Mouse (Mus musculus) gonadal fat pad, adult 2 months (tissue): ENCODE measurements around the gene Vps26c. TPM values are rescaled to one million over a fixed set of nuclear protein-coding genes. Genes with fewer than 3 reads are reported as not detected.
"Not testable (repeated sequence)": the region's sequence is repeated elsewhere in the genome, so short reads cannot be mapped to it uniquely, and the experiment has no call there.

Source experiments
- DNase-seq: peaks from one replicate; pipeline ENCODE4 v3.0.0-alpha.2; 2012; ENCODE audit warnings: low read depth
- polyA plus RNA-seq: library from polyadenylated mRNA; depleted of rRNA; stranded (reverse); fragments of >200 nt; gene quantifications from 2 replicates; pipeline ENCODE4 v1.2.3, GENCODE M21; 2012

Vps26c gene
- polyA plus RNA-seq, 1 experiment = 53.4 TPM

- DNase-seq = no peak
Observed at GRCm38 (mm10) chr16:94545781-94546562, 19.3 kb upstream of the Vps26c start.

GRCm38 (mm10) chr16:94544540-94545105 lies 18.0 kb upstream of the Vps26c start:
- DNase-seq = no peak

- DNase-seq = no peak
Observed at GRCm38 (mm10) chr16:94542898-94543297, 16.3 kb upstream of the Vps26c start.

- DNase-seq = no peak
Observed at GRCm38 (mm10) chr16:94540140-94540539, 13.5 kb upstream of the Vps26c start.

- no peak for DNase-seq
Observed at GRCm38 (mm10) chr16:94537159-94537527, 10.5 kb upstream of the Vps26c start.

- no peak for DNase-seq
Observed at GRCm38 (mm10) chr16:94536417-94537158, 10.0 kb upstream of the Vps26c start.

- DNase-seq = no peak
Observed at GRCm38 (mm10) chr16:94535716-94536115, 9.1 kb upstream of the Vps26c start.

GRCm38 (mm10) chr16:94533679-94534078 lies 7.0 kb upstream of the Vps26c start:
- DNase-seq = no peak

DNA sequence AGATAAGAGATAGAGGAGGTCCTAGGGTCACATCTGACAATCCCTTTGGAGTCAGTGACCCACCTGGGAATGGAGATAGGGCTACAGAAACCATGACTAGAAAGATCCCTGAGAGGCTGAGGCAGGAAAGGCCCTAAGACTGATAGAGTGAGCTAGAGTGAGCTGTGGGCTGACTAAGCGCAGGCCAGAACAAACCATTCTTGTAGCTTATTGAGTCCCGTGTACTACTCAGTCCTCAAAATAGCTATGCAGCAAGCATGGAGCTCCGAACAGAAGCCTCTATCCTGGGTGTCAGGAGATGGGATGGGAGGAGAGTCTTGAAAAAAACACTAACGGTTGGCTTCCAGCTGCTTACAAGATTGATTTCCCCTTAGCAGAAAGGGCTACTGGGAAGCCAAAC lies 4.6 kb upstream of the Vps26c start:
- no peak for DNase-seq

DNA sequence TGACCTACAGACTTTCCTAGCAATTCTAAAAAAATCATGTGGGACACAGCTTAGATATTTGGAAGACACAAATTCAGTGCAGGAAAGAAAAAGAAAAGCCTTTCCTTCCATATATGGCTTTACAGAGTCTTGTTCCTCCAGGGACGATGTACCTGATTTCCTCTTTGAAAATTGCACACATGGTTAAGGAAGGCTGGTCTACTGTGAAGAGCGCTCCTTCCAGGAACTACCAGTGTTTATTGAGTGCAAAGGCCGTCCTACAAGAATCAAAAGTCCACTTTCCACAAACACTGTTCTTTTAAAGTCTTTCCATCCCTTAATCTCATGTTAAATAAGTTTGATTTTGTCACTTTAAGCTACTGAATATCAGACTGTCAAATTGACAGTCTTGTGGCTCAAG lies 916 bp upstream of the Vps26c start:
- no peak for DNase-seq

GRCm38 (mm10) chr16:94527152-94527534 lies 513 bp upstream of the Vps26c start:
- no peak for DNase-seq

GRCm38 (mm10) chr16:94525955-94526343 lies 681 bp downstream of the Vps26c start:
- no peak for DNase-seq

GRCm38 (mm10) chr16:94524691-94525090 lies 1.9 kb downstream of the Vps26c start:
- DNase-seq = no peak

GRCm38 (mm10) chr16:94523594-94524377 lies 2.8 kb downstream of the Vps26c start:
- no peak for DNase-seq

DNA sequence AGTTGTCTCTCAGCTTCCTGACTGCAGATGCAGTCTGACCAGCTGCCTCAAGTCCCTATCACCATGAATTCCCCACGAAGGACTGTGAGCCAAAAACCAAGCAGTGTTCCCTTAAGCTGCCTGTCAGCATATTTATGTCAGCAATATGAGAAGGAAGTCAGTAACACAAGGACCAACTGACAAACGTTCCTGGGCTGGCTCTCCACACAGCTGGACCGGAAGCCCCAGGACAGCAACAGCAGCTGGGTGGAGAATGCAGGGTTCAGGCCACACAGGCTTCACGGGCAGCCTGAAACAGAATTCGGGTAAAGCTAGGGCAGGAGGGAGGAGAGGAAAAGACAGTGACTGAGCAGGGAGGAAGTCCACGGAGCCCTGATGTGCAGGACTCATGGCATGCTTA lies 7.6 kb downstream of the Vps26c start:
- no peak for DNase-seq

GRCm38 (mm10) chr16:94517606-94518005 lies 9.0 kb downstream of the Vps26c start:
- no peak for DNase-seq

GRCm38 (mm10) chr16:94509983-94510382 lies 16.6 kb downstream of the Vps26c start:
- DNase-seq = no peak

- DNase-seq = no peak
Observed at GRCm38 (mm10) chr16:94508769-94509168, 17.9 kb downstream of the Vps26c start.

DNA sequence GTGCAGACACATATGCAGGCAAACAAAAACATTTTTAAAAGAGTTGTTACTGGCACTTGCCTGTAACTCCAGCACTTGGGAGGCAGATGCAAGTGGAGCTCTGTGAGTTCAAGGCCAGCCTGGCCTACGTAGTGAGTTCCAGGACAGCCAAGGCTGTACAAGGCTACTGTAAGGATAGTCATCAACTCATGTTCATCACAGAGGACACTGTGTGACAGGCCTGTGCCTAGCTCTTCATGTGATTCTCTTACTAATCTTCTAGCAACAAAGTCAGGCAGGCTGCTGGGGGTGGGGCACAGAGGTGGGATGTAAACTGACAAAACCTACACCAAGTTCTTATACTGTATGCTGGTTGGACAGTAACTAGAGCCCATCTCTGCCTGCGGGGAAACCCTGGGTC lies 19.6 kb downstream of the Vps26c start:
- no peak for DNase-seq

- no peak for DNase-seq
Observed at GRCm38 (mm10) chr16:94504192-94504591, 22.4 kb downstream of the Vps26c start.

DNA sequence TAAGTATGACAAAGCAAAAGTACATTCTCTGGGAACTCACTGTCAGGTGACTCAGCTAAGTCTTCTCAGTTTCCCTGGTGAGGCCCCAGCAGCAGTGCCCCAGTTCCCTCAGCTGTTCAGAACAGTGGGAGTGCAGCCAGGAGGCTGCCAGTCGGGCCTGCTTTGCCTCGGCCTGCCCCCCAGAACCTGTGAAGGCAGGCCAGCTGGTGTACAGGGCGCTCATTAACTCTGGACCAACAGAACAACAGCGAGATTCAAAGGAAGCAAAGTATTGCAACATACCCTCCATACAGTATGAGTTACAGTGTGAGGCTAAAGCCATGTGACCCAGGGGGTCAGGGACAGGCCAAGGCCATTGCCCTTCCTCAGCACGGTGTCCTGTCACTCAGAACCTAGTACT lies 28.7 kb downstream of the Vps26c start:
- no peak for DNase-seq

- DNase-seq = not testable (repeated sequence)
Observed at GRCm38 (mm10) chr16:94497176-94497575, 29.5 kb downstream of the Vps26c start.
